ENCODE assay signal across 8 mouse cellular contexts in genomic region chr1:188055888-188056287, GRCm38 (mm10).
DNase-seq lines count a peak whose midpoint lies in the region; ATAC-seq and TF ChIP-seq lines count a peak whose summit lies in the region.
"Had no signal": no experiment of that assay in that cellular context is flagged by ENCODE, and none has a peak within 500 bp of the region (broad histone marks: within the 10 kb centered on the region; RNA-seq: fewer than 3 reads in every experiment).

No protein-coding gene starts in this region.

- peak overlapping the region; percentile 3; the same call in 1 of the 2 replicates for H3K4me3 ChIP-seq in liver, embryonic 13.5 days (replicated peaks)
- no peak overlapping the region for H3K4me3 ChIP-seq in layer of hippocampus, adult 2 months
- no peak overlapping the region for H3K4me3 ChIP-seq in left cerebral cortex, adult 2 months
- H3K4me3 ChIP-seq: forebrain, embryonic 10.5 days had no signal

- DNase-seq in ovary, postnatal 36 days (ENCODE audit: low spot score): peak; percentile 9
- DNase-seq in ovary, postnatal 14 days (ENCODE audit: low spot score): no peak
- DNase-seq in liver, embryonic 13.5 days: no peak
- no peak for DNase-seq in cerebellum, postnatal 36 days
- DNase-seq in layer of hippocampus, adult 2 months (ENCODE audit: low spot score in 2 of 2): no peak
- DNase-seq in left cerebral cortex, adult 2 months (ENCODE audit: extremely low spot score in 1 of 2, low spot score in 2 of 2): no peak

- no peak overlapping the region for H3K9ac ChIP-seq in liver, embryonic 13.5 days

- ATAC-seq in granulocyte monocyte progenitor cell, adult 5-6 weeks (replicated peaks; ENCODE audit: poor library complexity, severe bottlenecking): peak; percentile 84
- ATAC-seq in liver, embryonic 13.5 days (ENCODE audit: low read depth): peak; percentile 60; the same call in 1 of the 2 replicates

- no peaks in the 10 kb centered on the region for H3K9me3 ChIP-seq in liver, embryonic 13.5 days (replicated peaks)
- H3K9me3 ChIP-seq: forebrain, embryonic 10.5 days had no signal

- no peak overlapping the region for H3K27ac ChIP-seq in liver, embryonic 13.5 days
- H3K27ac ChIP-seq in layer of hippocampus, adult 2 months: no peak overlapping the region
- H3K27ac ChIP-seq in left cerebral cortex, adult 2 months: no peak overlapping the region
- H3K27ac ChIP-seq: forebrain, embryonic 10.5 days had no signal

- no peaks in the 10 kb centered on the region for H3K4me1 ChIP-seq in liver, embryonic 13.5 days (replicated peaks)
- H3K4me1 ChIP-seq: forebrain, embryonic 10.5 days had no signal

- no peaks in the 10 kb centered on the region for H3K27me3 ChIP-seq in liver, embryonic 13.5 days

- H3K36me3 ChIP-seq in liver, embryonic 13.5 days: no peaks in the 10 kb centered on the region
- H3K36me3 ChIP-seq: forebrain, embryonic 10.5 days had no signal

- WGBS in liver, embryonic 13.5 days (ENCODE audit: insufficient replicate concordance): 46% methylated on average over 3 of the region's 3 CpGs

- no peak for TF ChIP-seq CTCF in layer of hippocampus, adult 2 months (conservative IDR thresholded peaks at IDR 0.05)
- no peak for TF ChIP-seq CTCF in left cerebral cortex, adult 2 months (IDR thresholded peaks at IDR 0.05)

- 0 out of 2 replicates have a peak overlapping the region, but pooled peaks have one; percentile 17 for H3K4me2 ChIP-seq in liver, embryonic 13.5 days

- intact Hi-C loops in left cerebral cortex, adult 2 months (cut with DNase I): no loop called here
